In the genomic region with DNA sequence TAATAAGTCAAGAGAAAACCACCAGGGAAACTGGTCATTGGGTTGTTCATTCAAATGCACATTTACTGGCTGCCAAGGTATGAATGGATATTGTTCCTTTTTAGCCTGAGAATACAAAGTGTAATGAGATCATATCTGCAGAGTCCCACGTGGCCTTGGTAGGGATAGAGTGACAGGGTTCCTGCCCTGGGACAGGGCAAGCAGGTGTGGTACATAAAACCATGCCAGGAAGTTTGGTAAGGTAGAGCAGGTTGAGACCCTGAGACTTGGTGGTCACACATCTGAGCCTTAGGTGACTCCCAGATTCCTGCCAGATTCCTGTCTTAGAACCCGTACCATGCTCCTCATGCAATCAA, we compare ENCODE assay signal across 19 mouse cellular contexts.
DNase-seq lines count a peak whose midpoint lies in the region; ATAC-seq and TF ChIP-seq lines count a peak whose summit lies in the region.
"Had no signal": no experiment of that assay in that cellular context is flagged by ENCODE, and none has a peak within 500 bp of the region (broad histone marks: within the 10 kb centered on the region; RNA-seq: fewer than 3 reads in every experiment).

No protein-coding gene starts in this region.

- no peak overlapping the region for H3K27ac ChIP-seq in forebrain, embryonic 14.5 days (ENCODE audit: low read depth, low read length)
- H3K27ac ChIP-seq in forebrain, embryonic 11.5 days (ENCODE audit: low read depth, low read length) = no peak overlapping the region
- H3K27ac ChIP-seq in hindbrain, embryonic 12.5 days = peak overlapping the region; percentile 40
- H3K27ac ChIP-seq in midbrain, embryonic 10.5 days (replicated peaks) = peak overlapping the region; percentile 33; the same call in 1 of the 2 replicates
- H3K27ac ChIP-seq in midbrain, embryonic 16.5 days (ENCODE audit: low read length) = no peak overlapping the region; the same call in none of the 2 replicates
- no peak overlapping the region for H3K27ac ChIP-seq in heart, adult 2 months
- H3K27ac ChIP-seq: gastrocnemius, adult 2 months had no signal

- no peaks in the 10 kb centered on the region for H3K79me2 ChIP-seq in heart, adult 2 months (replicated peaks; ENCODE audit: control insufficient read depth, insufficient read depth, low read length)

- H3K27me3 ChIP-seq in forebrain, embryonic 14.5 days (replicated peaks; ENCODE audit: control insufficient read depth, insufficient read depth, low read length) = no peaks in the 10 kb centered on the region
- no peaks in the 10 kb centered on the region for H3K27me3 ChIP-seq in forebrain, embryonic 11.5 days (ENCODE audit: control insufficient read depth, insufficient read depth, low read length)
- no peaks in the 10 kb centered on the region for H3K27me3 ChIP-seq in hindbrain, embryonic 12.5 days
- H3K27me3 ChIP-seq in midbrain, embryonic 10.5 days (ENCODE audit: low read depth, poor library complexity, severe bottlenecking) = no peaks in the 10 kb centered on the region
- H3K27me3 ChIP-seq in midbrain, embryonic 16.5 days (ENCODE audit: control insufficient read depth, insufficient read depth, low read depth, low read length) = no peaks in the 10 kb centered on the region
- no peaks in the 10 kb centered on the region for H3K27me3 ChIP-seq in heart, adult 2 months (ENCODE audit: control insufficient read depth, insufficient read depth, low read length)
- H3K27me3 ChIP-seq: heart, embryonic 12.5 days had no signal

- TF ChIP-seq POLR2A in heart, adult 2 months (IDR thresholded peaks at IDR 0.05; ENCODE audit: insufficient read depth, low read depth, low read length) = no peak

- H3K36me3 ChIP-seq in forebrain, embryonic 14.5 days (ENCODE audit: control insufficient read depth, insufficient read depth, low read length) = no peaks in the 10 kb centered on the region
- no peaks in the 10 kb centered on the region for H3K36me3 ChIP-seq in forebrain, embryonic 11.5 days (ENCODE audit: control insufficient read depth, insufficient read depth, low read length)
- H3K36me3 ChIP-seq in hindbrain, embryonic 12.5 days = no peaks in the 10 kb centered on the region
- no peaks in the 10 kb centered on the region for H3K36me3 ChIP-seq in midbrain, embryonic 10.5 days
- no peaks in the 10 kb centered on the region for H3K36me3 ChIP-seq in midbrain, embryonic 16.5 days (ENCODE audit: control insufficient read depth, insufficient read depth, low read length)
- H3K36me3 ChIP-seq in heart, adult 2 months (ENCODE audit: control insufficient read depth, insufficient read depth, low read length) = no peaks in the 10 kb centered on the region
- H3K36me3 ChIP-seq: heart, embryonic 12.5 days had no signal

- WGBS in forebrain, embryonic 14.5 days = 42% methylated on average over 2 of the region's 2 CpGs
- 72% methylated on average over 2 of the region's 2 CpGs for WGBS in forebrain, embryonic 11.5 days
- 68% methylated on average over 2 of the region's 2 CpGs for WGBS in hindbrain, embryonic 12.5 days
- WGBS in midbrain, embryonic 10.5 days = 91% methylated on average over 2 of the region's 2 CpGs
- WGBS in midbrain, embryonic 16.5 days = 54% methylated on average over 2 of the region's 2 CpGs
- WGBS in heart, adult 2 months = 84% methylated on average over 2 of the region's 2 CpGs

- intact Hi-C loops in heart, adult 2 months (cut with DNase I) = no loop called here

- H3K9me3 ChIP-seq in forebrain, embryonic 14.5 days (replicated peaks; ENCODE audit: control insufficient read depth, low read length) = no peaks in the 10 kb centered on the region
- no peaks in the 10 kb centered on the region for H3K9me3 ChIP-seq in forebrain, embryonic 11.5 days (ENCODE audit: control insufficient read depth, low read length)
- H3K9me3 ChIP-seq in hindbrain, embryonic 12.5 days (replicated peaks) = no peaks in the 10 kb centered on the region
- H3K9me3 ChIP-seq in midbrain, embryonic 10.5 days (replicated peaks) = no peaks in the 10 kb centered on the region
- no peaks in the 10 kb centered on the region for H3K9me3 ChIP-seq in midbrain, embryonic 16.5 days (replicated peaks; ENCODE audit: control insufficient read depth, low read length, poor library complexity, severe bottlenecking)
- H3K9me3 ChIP-seq: heart, embryonic 12.5 days had no signal

- no peak overlapping the region for H3K4me2 ChIP-seq in forebrain, embryonic 14.5 days (ENCODE audit: low read length)
- no peak overlapping the region for H3K4me2 ChIP-seq in forebrain, embryonic 11.5 days (ENCODE audit: low read depth, low read length, severe bottlenecking)
- H3K4me2 ChIP-seq in hindbrain, embryonic 12.5 days (replicated peaks) = no peak overlapping the region
- no peak overlapping the region for H3K4me2 ChIP-seq in midbrain, embryonic 16.5 days (ENCODE audit: low read length)
- H3K4me2 ChIP-seq: heart, embryonic 12.5 days had no signal

- no peak for DNase-seq in forebrain, embryonic 14.5 days (ENCODE audit: low spot score)
- DNase-seq in forebrain, embryonic 11.5 days (ENCODE audit: low spot score) = no peak
- DNase-seq in midbrain, embryonic 10.5 days (ENCODE audit: low spot score) = no peak
- no peak for DNase-seq in cerebellum, postnatal 14 days
- no peak for DNase-seq in urinary bladder, postnatal 4 days (ENCODE audit: low spot score in 2 of 2)
- DNase-seq in heart, adult 2 months = no peak
- DNase-seq: adrenal gland, postnatal 36 days; cerebellum, postnatal 10 days; gastrocnemius, adult 2 months; heart, postnatal 10 days; kidney, postnatal 25 days; layer of hippocampus, postnatal 36 days; right cerebral cortex, postnatal 4 days; thymus, postnatal 14 days had no signal

- peaks cover 5% of the 10 kb centered on the region for H3K4me1 ChIP-seq in forebrain, embryonic 14.5 days (ENCODE audit: control insufficient read depth, insufficient read depth, low read length)
- no peaks in the 10 kb centered on the region; the same call in 1 of the 2 replicates for H3K4me1 ChIP-seq in forebrain, embryonic 11.5 days (replicated peaks; ENCODE audit: control insufficient read depth, insufficient read depth, low read length)
- peaks cover 7% of the 10 kb centered on the region; the same call in 1 of the 2 replicates for H3K4me1 ChIP-seq in hindbrain, embryonic 12.5 days
- peaks cover 7% of the 10 kb centered on the region for H3K4me1 ChIP-seq in midbrain, embryonic 10.5 days
- H3K4me1 ChIP-seq in midbrain, embryonic 16.5 days (ENCODE audit: control insufficient read depth, insufficient read depth, low read length) = peaks cover 6% of the 10 kb centered on the region
- H3K4me1 ChIP-seq in heart, adult 2 months (ENCODE audit: control insufficient read depth, insufficient read depth, low read length) = no peaks in the 10 kb centered on the region
- H3K4me1 ChIP-seq: heart, embryonic 12.5 days had no signal

- TF ChIP-seq CTCF in heart, adult 2 months (IDR thresholded peaks at IDR 0.05) = no peak

- ATAC-seq in forebrain, embryonic 14.5 days = peak; percentile 58; the same call in 1 of the 2 replicates
- ATAC-seq in forebrain, embryonic 11.5 days (replicated peaks; ENCODE audit: low FRiP score) = no peak
- ATAC-seq in hindbrain, embryonic 12.5 days (ENCODE audit: low FRiP score) = peak; percentile 86
- peak; percentile 77 for ATAC-seq in midbrain, embryonic 16.5 days
- ATAC-seq: intestine, postnatal 0 days; lung, postnatal 0 days had no signal

- TF ChIP-seq EP300 in heart, adult 2 months (IDR thresholded peaks at IDR 0.05; ENCODE audit: insufficient read depth, low read depth, low read length) = no peak

- no peak overlapping the region for H3K9ac ChIP-seq in forebrain, embryonic 14.5 days (ENCODE audit: low read length)
- H3K9ac ChIP-seq in forebrain, embryonic 11.5 days (ENCODE audit: low read length) = no peak overlapping the region
- no peak overlapping the region for H3K9ac ChIP-seq in hindbrain, embryonic 12.5 days
- no peak overlapping the region for H3K9ac ChIP-seq in midbrain, embryonic 16.5 days (ENCODE audit: low read depth, low read length)
- no peak overlapping the region for H3K9ac ChIP-seq in heart, adult 2 months (ENCODE audit: low read depth, low read length)
- H3K9ac ChIP-seq: heart, embryonic 12.5 days had no signal

- no peak overlapping the region for H3K4me3 ChIP-seq in forebrain, embryonic 14.5 days (ENCODE audit: low read depth, low read length)
- no peak overlapping the region for H3K4me3 ChIP-seq in forebrain, embryonic 11.5 days (ENCODE audit: low read depth, low read length)
- H3K4me3 ChIP-seq in hindbrain, embryonic 12.5 days = no peak overlapping the region
- H3K4me3 ChIP-seq in midbrain, embryonic 10.5 days = no peak overlapping the region
- no peak overlapping the region for H3K4me3 ChIP-seq in midbrain, embryonic 16.5 days (ENCODE audit: low read depth, low read length)
- H3K4me3 ChIP-seq in heart, adult 2 months = no peak overlapping the region
- H3K4me3 ChIP-seq: gastrocnemius, adult 2 months; heart, embryonic 12.5 days had no signal

Comparison
In these comparisons a context has a peak if more than half of its experiments do, and no peak if none do; other contexts are left out.
1. H3K27ac ChIP-seq: peak in hindbrain, embryonic 12.5 days (single experiment) and midbrain, embryonic 10.5 days (single experiment); none in forebrain, embryonic 14.5 days (single experiment), forebrain, embryonic 11.5 days (single experiment), midbrain, embryonic 16.5 days (single experiment) and heart, adult 2 months (single experiment).